Mouse (Mus musculus): ENCODE data around the gene Kif16b. TPM values are rescaled to one million over a fixed set of nuclear protein-coding genes. Genes with fewer than 3 reads are reported as not detected.

Kif16b gene
- polyA plus RNA-seq, 1 experiment = 13.7 TPM

DNA sequence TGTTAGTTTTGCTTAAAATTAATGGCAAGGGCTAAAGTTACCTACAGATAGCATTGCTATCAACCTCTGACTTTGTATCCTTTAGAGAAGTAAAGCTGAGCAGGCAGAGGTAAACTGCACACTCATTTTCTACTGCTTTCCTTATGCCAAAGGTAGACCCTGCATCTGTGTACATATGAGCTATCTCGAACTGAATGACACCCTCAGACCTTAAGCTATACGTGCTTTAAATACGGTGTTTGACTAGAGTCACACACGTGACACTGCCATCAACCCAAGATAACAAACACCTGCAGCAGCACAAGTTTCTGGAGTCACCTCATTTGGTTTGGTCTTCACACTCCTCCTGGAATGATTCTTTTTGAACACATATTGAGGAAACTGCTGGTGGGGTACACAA is 280.2 kb downstream of the Kif16b start:
- Histone ChIP-seq H3K4me3 (ENCODE audit: insufficient read depth, low read depth, low read length) (no peak overlapping the region), H3K27ac (replicated peaks; ENCODE audit: low read depth, low read length) (no peak overlapping the region), H3K4me1 (ENCODE audit: control insufficient read depth, insufficient read depth, insufficient read length, low read length) (no peaks in the 10 kb centered on the region)

DNA sequence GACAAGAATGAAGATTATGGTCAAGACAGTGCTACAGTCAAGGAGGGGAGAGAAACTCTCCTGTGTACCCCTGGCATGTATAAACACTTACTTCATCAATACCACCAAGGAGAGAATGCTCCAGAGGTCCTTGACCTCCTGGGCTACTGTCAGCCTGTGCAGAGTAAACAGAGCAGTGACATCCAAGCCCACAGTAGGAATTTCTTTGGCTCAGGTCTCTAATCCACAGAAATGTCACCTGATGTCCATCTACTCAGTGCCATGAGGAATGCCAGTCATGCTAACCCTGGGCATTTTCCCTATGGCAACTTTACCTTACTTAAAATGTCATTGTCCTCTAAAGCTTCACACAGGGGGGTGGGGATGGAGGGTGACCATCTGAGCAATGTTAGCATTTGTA is 281.4 kb downstream of the Kif16b start:
- H3K4me1 ChIP-seq (ENCODE audit: control insufficient read depth, insufficient read depth, insufficient read length, low read length) = no peaks in the 10 kb centered on the region
- H3K4me3 ChIP-seq (ENCODE audit: insufficient read depth, low read depth, low read length) = no peak overlapping the region
- no peak overlapping the region for H3K27ac ChIP-seq (replicated peaks; ENCODE audit: low read depth, low read length)

DNA sequence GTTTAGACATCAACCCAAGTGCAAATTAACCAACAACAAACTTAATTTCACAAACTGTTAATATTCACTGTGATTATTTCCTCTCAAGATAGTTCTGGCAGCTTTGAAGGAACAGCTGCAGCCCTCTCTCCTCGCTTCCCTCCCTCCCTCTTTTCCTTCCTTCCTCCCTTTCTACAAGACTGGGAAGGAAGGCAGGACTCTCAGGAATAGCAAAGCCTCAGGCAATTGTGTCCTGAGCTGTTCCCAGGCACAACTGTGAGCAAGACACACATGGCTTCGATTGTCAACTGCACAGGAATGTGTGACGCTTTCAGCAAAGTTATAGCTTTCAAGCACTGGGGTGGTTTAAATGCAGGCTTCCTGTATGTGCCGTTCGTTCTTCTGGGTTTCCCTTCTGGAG is 286.8 kb downstream of the Kif16b start:
- Histone ChIP-seq H3K27ac (replicated peaks; ENCODE audit: low read depth, low read length) (no peak overlapping the region), H3K4me1 (ENCODE audit: control insufficient read depth, insufficient read depth, insufficient read length, low read length) (no peaks in the 10 kb centered on the region; the same call in 1 of the 2 replicates), H3K4me3 (ENCODE audit: insufficient read depth, low read depth, low read length) (no peak overlapping the region)

DNA sequence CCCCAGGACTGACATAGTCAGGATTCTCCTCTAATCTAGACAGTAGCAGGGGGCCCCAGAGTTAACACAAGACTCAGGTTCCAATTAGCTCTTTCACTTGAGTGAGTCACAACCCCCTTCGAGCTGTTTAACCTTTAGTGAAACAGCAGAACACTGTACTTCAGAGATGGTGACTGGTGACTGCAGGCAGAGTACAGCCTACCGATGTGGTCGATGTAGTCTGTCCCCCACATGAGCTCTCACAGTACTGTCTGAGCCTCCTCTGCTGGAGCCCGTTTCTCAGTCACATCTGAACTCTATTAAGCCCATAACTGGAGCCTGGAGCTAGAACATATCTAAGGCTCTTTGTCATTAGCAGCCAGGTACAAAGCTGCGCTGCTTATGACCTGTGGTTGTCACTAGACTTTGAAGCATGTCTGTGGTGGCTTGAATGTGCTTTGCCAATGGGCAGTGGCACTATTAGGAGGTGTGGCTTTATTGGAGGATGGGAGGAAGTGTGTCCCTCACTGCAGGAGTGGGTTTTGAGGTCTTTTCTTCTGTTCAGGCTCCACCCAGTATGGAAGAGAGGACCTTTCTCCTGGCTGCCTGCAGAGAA is 288.9 kb downstream of the Kif16b start:
- H3K4me3 ChIP-seq (ENCODE audit: insufficient read depth, low read depth, low read length) = no peak overlapping the region
- no peaks in the 10 kb centered on the region; the same call in 1 of the 2 replicates for H3K4me1 ChIP-seq (ENCODE audit: control insufficient read depth, insufficient read depth, insufficient read length, low read length)
- no peak overlapping the region for H3K27ac ChIP-seq (replicated peaks; ENCODE audit: low read depth, low read length)

DNA sequence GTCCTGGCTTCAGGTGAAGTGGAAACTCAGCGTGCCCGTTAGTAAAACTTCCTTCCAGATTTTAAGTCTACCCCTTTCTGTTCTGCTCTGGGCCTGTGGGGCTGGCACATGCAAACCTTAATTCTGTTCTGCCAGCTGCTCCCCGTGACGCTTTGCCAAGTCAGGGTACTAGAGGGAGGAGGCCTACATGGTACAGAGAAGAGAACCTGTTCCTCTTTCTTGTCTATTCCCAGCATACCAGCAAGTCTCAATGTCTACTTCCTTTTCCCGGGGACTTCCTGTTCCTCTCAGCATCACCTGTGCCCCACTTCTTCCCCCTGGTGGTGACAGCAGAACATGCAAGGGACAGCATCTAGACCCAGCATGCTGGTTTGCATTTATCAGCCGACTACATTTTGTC is 290.2 kb downstream of the Kif16b start:
- Histone ChIP-seq H3K27ac (replicated peaks; ENCODE audit: low read depth, low read length) (no peak overlapping the region), H3K4me1 (ENCODE audit: control insufficient read depth, insufficient read depth, insufficient read length, low read length) (no peaks in the 10 kb centered on the region; the same call in 1 of the 2 replicates), H3K4me3 (ENCODE audit: insufficient read depth, low read depth, low read length) (no peak overlapping the region)

DNA sequence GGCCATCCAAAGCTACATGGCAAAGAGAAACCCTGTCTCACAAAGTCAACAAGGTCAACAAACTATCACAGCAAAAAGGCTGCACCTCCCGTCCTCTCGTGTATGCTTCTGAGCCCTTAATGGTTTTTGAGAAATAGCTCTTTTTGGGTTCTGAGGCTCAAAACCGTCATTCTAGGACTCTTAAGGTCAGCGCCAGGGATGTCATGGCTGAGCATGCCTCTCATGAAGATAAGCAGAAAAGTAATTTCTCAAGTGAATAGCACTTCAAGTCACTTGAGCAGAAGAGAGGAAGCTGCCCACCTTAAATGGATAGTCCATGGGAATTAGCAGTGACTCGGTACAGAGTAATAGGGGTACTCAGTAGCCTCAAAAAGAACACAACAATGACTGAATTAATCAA is 291.1 kb downstream of the Kif16b start:
- Histone ChIP-seq H3K4me3 (ENCODE audit: insufficient read depth, low read depth, low read length) (no peak overlapping the region), H3K4me1 (ENCODE audit: control insufficient read depth, insufficient read depth, insufficient read length, low read length) (no peaks in the 10 kb centered on the region; the same call in 1 of the 2 replicates), H3K27ac (replicated peaks; ENCODE audit: low read depth, low read length) (no peak overlapping the region)

DNA sequence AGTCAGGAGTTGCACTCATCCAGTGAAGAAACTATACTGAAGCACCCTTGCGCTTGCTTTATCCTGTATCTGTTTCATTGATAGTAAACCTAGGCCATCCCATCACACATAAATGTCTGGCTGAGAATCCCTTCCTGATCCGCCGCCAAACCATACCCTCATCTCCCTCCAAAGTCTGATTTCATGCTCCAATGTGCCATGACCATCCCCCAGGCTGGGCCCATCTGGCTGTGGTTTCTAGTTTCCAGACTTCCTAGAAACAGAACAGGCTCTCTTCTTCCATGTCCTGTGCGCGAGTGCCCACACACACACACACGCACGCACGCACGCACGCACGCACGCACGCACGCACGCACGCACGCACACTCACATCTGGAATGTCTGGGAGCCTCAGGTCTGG is 292.6 kb downstream of the Kif16b start:
- Histone ChIP-seq H3K4me1 (ENCODE audit: control insufficient read depth, insufficient read depth, insufficient read length, low read length) (no peaks in the 10 kb centered on the region), H3K4me3 (ENCODE audit: insufficient read depth, low read depth, low read length) (no peak overlapping the region), H3K27ac (replicated peaks; ENCODE audit: low read depth, low read length) (no peak overlapping the region)

DNA sequence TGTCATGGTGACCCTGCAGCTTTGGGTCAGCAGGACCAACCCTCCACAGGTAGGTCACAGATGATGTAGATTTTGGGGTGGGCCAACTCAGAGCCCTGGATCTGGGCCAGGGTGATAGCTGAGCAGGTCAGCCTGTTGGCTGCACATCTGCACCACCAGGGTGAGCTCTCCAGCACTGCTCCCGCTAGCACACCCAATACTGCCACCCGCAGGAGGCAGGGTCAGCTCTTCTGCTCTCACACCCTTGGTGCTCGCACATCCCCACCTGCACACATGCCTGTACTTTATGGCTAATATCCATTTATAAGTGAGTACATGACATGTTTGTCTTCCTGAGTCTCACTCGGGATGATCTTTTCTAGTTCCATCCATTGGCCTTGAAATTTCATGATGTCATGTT is 296.6 kb downstream of the Kif16b start:
- Histone ChIP-seq H3K4me3 (ENCODE audit: insufficient read depth, low read depth, low read length) (no peak overlapping the region), H3K4me1 (ENCODE audit: control insufficient read depth, insufficient read depth, insufficient read length, low read length) (no peaks in the 10 kb centered on the region), H3K27ac (replicated peaks; ENCODE audit: low read depth, low read length) (no peak overlapping the region)

DNA sequence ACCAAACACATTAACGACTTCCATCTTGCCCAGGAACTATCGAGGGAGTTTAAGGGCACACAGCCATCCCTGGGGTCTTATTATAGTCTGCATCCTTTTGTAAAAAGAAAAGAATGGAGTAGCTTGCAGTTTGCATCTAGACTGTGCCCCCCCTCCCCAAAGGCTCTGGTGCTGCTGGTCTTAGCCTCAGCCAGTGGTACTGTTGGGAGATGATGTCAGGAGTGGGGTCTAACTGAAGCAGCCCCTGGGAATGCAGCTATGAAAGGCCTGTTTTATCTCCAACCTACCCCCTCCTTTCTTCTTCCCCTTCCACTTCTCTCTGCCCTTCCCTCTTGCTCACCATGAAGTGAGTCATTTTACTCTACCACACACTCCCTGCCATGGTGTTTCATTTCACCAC is 298.1 kb downstream of the Kif16b start:
- Histone ChIP-seq H3K4me3 (ENCODE audit: insufficient read depth, low read depth, low read length) (no peak overlapping the region), H3K4me1 (ENCODE audit: control insufficient read depth, insufficient read depth, insufficient read length, low read length) (no peaks in the 10 kb centered on the region), H3K27ac (replicated peaks; ENCODE audit: low read depth, low read length) (no peak overlapping the region)

DNA sequence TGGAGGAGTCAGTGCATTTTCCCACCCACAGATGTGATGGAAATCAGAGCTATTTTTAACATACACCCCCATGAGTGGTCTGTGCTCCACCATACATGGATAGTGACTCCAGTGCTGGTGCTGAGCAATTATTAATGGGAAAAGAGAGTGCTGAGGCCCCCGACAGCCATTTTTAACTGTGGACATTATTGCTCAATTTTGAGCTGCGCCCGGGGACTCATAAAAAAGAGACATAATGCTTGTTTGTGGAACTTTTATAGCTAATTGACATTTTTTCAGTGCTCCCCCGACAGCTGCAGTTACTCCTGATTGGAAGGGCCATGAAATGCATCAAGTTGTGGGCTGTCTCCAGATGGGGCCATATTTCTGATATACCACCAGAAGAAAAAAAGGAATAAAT is 302.1 kb downstream of the Kif16b start:
- Histone ChIP-seq H3K4me1 (ENCODE audit: control insufficient read depth, insufficient read depth, insufficient read length, low read length) (no peaks in the 10 kb centered on the region), H3K27ac (replicated peaks; ENCODE audit: low read depth, low read length) (no peak overlapping the region), H3K4me3 (ENCODE audit: insufficient read depth, low read depth, low read length) (no peak overlapping the region)

DNA sequence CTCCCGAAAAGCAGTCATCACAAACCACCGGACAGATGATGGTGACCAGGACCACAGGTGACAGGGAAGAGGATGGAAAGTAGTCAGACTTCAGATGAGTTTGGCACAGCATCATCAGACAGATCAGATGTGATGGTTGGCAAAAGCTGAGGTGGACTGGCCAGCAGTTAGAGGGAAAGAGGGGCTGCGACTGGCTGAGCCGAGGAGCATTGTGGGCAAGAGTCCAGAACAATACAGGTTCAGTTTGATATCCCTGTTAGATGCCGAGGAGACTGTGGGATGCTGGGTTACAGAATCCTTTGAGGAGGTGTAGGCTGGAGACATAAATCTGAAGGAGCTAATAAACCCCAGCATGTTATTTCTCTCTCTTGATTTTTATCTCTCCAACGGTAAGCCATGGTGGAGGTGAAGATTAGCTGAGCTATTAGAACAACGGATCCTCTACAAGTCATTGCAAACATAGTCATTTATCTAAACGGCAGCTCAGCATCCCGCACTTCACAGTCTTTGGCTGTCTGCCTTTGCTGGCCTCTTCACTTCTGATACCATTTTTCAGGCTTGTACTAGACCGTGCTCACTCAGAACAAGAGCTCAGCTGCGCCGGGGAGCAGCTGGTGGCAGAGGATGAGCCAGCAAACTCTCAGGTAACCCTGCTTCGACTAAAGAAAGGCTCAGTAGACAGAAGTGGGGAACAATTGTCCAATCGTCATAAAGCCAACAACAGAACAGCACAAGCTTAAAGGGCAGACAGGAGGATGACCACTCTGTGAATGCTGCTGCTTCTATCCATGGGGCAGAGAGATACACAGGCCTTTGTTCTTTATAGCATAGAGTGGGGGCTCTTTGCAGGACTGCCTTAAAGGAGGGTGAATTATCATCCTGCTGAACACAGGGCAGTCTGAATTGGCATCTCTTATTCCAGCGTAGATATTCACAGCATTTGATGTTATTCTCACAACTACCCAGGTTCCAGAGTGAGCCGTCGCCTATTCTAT is 304.9 kb downstream of the Kif16b start:
- Histone ChIP-seq H3K4me1 (ENCODE audit: control insufficient read depth, insufficient read depth, insufficient read length, low read length) (no peaks in the 10 kb centered on the region), H3K4me3 (ENCODE audit: insufficient read depth, low read depth, low read length) (no peak overlapping the region), H3K27ac (replicated peaks; ENCODE audit: low read depth, low read length) (no peak overlapping the region)

DNA sequence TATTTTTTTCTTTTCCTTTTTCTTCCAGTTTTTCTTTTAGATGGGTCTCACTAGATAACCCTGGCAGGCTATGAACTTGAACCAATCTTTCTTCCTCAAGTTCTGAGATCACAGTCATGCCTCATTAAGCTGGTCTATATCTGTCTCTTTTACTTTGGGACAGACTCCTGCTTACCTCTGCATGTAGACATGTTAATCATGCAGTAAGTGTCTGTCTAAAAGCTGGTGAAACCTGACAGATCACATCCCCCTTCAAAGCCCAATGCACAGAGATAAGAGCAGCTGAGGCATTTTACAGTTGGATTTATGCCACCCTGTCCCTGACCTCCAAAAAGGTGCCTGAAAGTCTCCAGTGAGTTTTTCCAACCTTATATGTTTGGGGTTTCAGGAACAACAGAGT is 310.4 kb downstream of the Kif16b start:
- no peaks in the 10 kb centered on the region for H3K4me1 ChIP-seq (ENCODE audit: control insufficient read depth, insufficient read depth, insufficient read length, low read length)
- no peak overlapping the region for H3K4me3 ChIP-seq (ENCODE audit: insufficient read depth, low read depth, low read length)
- no peak overlapping the region for H3K27ac ChIP-seq (replicated peaks; ENCODE audit: low read depth, low read length)

DNA sequence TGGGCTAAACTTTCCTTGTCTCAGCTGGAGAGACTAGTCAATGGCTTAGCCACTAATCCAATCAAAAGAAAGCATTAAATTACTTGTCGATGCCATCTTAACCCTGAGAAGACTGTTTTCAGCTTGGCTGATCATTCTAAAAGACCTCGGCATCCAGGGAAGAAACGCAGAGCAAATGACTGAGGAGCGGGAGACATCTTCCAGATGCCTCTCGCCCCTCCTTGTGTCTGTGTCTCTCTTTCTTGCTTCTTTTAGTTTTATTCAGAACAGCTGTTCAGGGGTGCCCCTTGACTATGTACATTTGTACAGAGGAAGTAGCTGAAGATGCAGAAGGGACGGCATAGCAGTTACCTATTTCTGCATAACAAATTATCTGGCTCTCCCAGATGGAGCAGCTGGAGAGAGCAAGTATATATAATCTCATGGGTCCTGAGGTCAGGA is 311.0 kb downstream of the Kif16b start:
- H3K4me1 ChIP-seq (ENCODE audit: control insufficient read depth, insufficient read depth, insufficient read length, low read length) = no peaks in the 10 kb centered on the region
- no peak overlapping the region for H3K4me3 ChIP-seq (ENCODE audit: insufficient read depth, low read depth, low read length)
- no peak overlapping the region for H3K27ac ChIP-seq (replicated peaks; ENCODE audit: low read depth, low read length)

DNA sequence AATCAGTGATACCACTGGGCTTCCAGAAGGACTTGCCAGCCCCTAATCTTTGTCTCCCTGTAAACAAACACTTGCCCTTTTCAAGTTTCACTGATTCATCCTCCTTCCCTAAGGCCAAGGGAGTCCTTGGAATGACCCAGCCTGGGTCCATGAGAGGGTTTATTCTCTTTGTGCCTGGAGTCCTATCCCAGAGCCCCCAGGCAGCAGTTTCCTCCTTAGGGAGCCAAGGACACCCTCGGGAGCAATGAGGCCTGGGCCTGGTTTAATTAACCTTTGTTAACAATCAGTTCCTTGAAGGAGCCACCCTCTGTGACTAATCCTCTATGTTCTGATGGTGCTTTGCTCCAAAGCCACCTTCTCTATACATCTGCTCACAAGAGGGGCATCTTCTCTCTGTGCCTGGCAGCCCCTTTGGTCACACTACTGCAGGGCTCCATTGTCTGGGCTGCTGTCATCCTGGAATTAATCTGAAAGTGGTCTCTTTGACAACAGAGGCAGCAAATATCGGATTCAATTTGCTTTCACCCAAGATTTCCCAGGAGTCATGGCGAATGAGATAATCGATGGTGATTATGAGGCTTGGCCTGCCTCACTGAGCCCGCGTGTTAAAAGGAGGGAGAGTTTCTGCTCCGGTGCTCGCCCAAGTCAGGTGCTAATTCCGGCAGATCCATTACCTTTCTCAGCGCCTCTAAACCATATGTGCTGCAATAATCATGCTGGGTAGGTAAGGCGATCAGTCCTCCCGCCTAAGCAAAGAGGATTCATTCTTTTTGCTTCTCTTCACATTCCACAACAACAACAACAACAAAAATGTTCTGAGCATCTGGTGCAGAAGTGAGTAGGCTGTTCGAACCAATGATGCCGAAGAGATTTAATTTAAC is 311.7 kb downstream of the Kif16b start:
- H3K4me1 ChIP-seq (ENCODE audit: control insufficient read depth, insufficient read depth, insufficient read length, low read length) = no peaks in the 10 kb centered on the region
- no peak overlapping the region for H3K27ac ChIP-seq (replicated peaks; ENCODE audit: low read depth, low read length)
- H3K4me3 ChIP-seq (ENCODE audit: insufficient read depth, low read depth, low read length) = no peak overlapping the region

DNA sequence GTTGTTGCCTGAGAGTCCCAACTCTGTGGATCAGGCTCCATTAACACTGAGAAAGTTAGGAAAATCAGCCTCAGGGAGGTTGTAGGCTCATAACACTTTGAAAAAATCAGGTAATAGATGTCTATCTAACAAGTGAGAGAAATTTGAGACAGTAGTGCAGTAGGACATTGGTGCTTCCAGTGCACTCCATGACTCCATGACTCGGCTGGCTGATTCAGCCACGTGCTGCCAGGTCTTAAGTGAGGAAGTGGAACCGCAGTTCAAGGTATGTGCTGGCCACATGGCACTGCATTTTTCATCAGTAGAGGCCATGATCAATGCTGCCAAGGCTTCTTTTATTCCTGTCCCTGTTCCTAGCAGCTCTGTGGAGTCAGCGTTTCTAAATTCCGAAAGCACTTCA is 315.5 kb downstream of the Kif16b start:
- no peaks in the 10 kb centered on the region for H3K4me1 ChIP-seq (ENCODE audit: control insufficient read depth, insufficient read depth, insufficient read length, low read length)
- H3K4me3 ChIP-seq (ENCODE audit: insufficient read depth, low read depth, low read length) = no peak overlapping the region
- H3K27ac ChIP-seq (replicated peaks; ENCODE audit: low read depth, low read length) = no peak overlapping the region
